Mouse (Mus musculus) right cerebral cortex, adult 2 months (tissue): ENCODE results near the gene Trip11.
A peak's percentile ranks its signal among the peaks of the same experiment; 100 is the strongest.
"Not testable (repeated sequence)": the region's sequence is repeated elsewhere in the genome, so short reads cannot be mapped to it uniquely, and the experiment has no call there.

ENCODE experiments used
- DNase-seq, 2 experiments: peaks; one replicate each; pipeline ENCODE4 v3.0.0; 2021 to 2022; ENCODE audit warnings: low spot score in 2 of 2

Gene Trip11

GRCm38 (mm10) chr12:101912626-101913490, at the start of gene Trip11:
Gene Trip11, minus strand, starts transcription at chr12:101913267.
- DNase-seq: peak; percentile 92

- not testable (repeated sequence) for DNase-seq
Observed at GRCm38 (mm10) chr12:101958960-101959780, 46.1 kb upstream of the Trip11 start.

- DNase-seq: no peak
Observed at GRCm38 (mm10) chr12:101958556-101958955, 45.5 kb upstream of the Trip11 start.

- DNase-seq: peak; percentile 96 to 99
Observed at GRCm38 (mm10) chr12:101957942-101958544, 45.0 kb upstream of the Trip11 start, which contains the start of gene Atxn3. Gene Atxn3, minus strand, starts transcription at chr12:101958246.

GRCm38 (mm10) chr12:101957079-101957941, 44.2 kb upstream of the Trip11 start:
- DNase-seq: peak in 1 of 2 experiments; percentile 12

- not testable (repeated sequence) for DNase-seq
Observed at GRCm38 (mm10) chr12:101955821-101956220, 42.8 kb upstream of the Trip11 start.

GRCm38 (mm10) chr12:101948801-101949200, 35.7 kb upstream of the Trip11 start:
- DNase-seq: no peak

GRCm38 (mm10) chr12:101947986-101948385, 34.9 kb upstream of the Trip11 start:
- peak in 1 of 2 experiments; percentile 12 for DNase-seq

- DNase-seq: no peak
Observed at GRCm38 (mm10) chr12:101937572-101937971, 24.5 kb upstream of the Trip11 start.

GRCm38 (mm10) chr12:101935223-101935622, 22.2 kb upstream of the Trip11 start:
- no peak for DNase-seq

- DNase-seq: no peak
Observed at GRCm38 (mm10) chr12:101928423-101928822, 15.4 kb upstream of the Trip11 start.

- no peak for DNase-seq
Observed at GRCm38 (mm10) chr12:101922313-101922712, 9.2 kb upstream of the Trip11 start.

GRCm38 (mm10) chr12:101919847-101920246, 6.8 kb upstream of the Trip11 start:
- no peak for DNase-seq

- peak in 1 of 2 experiments; percentile 22 for DNase-seq
Observed at GRCm38 (mm10) chr12:101917165-101917564, 4.1 kb upstream of the Trip11 start.

GRCm38 (mm10) chr12:101911346-101911745, 1.7 kb downstream of the Trip11 start:
- no peak for DNase-seq

- no peak for DNase-seq
Observed at GRCm38 (mm10) chr12:101910360-101910759, 2.7 kb downstream of the Trip11 start.

GRCm38 (mm10) chr12:101905817-101906216, 7.2 kb downstream of the Trip11 start:
- no peak for DNase-seq

- DNase-seq: no peak
Observed at GRCm38 (mm10) chr12:101904906-101905305, 8.2 kb downstream of the Trip11 start.

- no peak for DNase-seq
Observed at GRCm38 (mm10) chr12:101904170-101904569, 8.9 kb downstream of the Trip11 start.

GRCm38 (mm10) chr12:101899671-101900245, 13.3 kb downstream of the Trip11 start:
- no peak for DNase-seq

- DNase-seq: no peak
Observed at GRCm38 (mm10) chr12:101898966-101899365, 14.1 kb downstream of the Trip11 start.
